Mouse (Mus musculus): ENCODE data around the gene Cfap43.

DNA sequence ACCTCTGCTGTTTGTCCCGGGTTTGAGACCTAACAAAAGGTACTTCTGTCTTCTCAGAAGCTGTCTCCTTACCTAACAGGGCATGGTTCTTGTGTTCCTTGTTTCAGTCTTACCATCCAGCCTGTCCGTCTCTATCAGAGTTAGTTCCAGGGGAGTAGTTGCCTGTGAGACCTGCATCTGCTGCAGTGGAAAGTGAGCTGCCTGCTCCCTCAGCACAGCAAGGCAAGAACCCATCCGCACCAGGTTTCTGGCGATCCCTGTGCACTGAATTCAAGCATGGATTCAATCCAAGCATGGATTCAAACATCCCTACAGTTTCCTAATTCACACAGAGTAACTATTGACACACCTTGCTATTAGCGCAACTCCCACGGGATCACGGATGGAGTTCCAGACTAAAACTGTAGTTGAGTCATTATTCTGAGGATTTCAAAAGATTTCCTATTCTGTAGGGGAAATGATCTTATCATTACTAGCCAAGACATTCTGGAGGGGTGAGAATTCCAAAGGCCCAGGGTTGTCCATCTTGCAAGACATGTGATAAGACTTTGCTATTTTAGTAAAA is 48.9 kb downstream of the Cfap43 start:
- TF ChIP-seq CTCF (IDR thresholded peaks at IDR 0.05; ENCODE audit: extremely low read depth, insufficient read depth, low read length), result no peak
- TF ChIP-seq POLR2A (IDR thresholded peaks at IDR 0.05; ENCODE audit: extremely low read depth, insufficient read depth, low read length), result no peak

Data from cortical plate, adult 2 months (tissue).